Mouse (Mus musculus) frontal cortex, postnatal 25 days (tissue): ENCODE measurements around the gene Pcbp1.

Experiments used
- DNase-seq, 2 experiments: peaks; one replicate each; pipeline ENCODE4 v3.0.0; 2022; ENCODE audit warnings: low spot score in 2 of 2

The Pcbp1 gene

DNA sequence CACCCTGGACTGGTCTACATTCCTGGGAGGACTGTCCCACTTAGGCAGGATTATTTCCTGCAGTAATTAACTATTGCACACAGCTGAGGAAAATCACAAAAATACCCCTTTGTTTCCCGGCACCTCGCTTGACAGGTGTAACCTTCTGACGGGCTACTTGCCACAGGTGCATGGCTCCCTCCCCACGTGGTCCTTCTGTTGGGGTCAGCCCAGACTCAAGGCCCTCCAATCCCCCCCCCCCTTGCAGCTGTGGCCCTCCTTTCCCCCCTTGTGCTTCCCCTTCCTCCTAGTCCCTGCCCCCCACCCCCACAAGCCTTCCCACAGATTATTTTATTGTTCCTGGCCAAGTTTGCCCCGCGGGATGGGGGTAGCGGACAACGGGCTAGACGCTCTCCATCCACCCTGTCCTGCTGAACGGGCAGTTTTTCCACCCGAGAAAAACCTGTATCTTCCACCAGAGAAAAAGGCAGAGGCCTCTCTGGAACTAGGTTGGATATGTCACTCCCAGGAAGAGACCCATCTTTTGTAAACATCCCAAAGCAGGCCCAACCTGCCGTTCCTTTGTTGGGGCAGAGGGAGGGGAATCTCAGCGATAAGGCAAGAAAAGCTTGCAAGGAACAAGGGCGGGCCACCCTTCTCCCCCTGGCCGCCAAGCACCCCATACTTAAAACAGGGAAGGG lies 2.2 kb downstream of the Pcbp1 start:
- no peak for DNase-seq

DNA sequence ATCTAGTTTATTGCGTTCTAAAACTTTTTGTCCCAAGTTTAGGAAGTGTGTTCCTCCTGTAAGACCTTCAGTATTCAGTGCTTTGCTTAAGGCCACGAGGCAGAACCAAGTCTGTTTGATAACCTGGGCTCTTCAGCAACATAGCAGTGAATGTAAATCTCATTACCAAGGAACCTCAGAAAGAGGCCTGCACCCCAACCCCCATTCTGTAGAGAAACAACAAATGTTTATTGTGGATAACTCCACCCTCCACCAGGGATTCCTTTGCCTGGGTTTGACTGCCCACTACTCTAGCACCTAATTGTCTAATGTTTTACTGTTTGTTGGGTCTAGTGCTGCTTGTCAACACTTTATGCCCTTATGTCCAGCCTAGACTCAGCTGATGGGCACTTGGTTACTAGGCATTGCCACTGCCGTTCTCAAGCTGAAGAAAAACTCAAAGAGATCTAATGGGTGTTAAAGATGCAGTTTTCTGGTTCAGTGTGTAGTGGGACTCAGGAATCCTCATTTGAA lies 2.8 kb downstream of the Pcbp1 start:
- DNase-seq = no peak

DNA sequence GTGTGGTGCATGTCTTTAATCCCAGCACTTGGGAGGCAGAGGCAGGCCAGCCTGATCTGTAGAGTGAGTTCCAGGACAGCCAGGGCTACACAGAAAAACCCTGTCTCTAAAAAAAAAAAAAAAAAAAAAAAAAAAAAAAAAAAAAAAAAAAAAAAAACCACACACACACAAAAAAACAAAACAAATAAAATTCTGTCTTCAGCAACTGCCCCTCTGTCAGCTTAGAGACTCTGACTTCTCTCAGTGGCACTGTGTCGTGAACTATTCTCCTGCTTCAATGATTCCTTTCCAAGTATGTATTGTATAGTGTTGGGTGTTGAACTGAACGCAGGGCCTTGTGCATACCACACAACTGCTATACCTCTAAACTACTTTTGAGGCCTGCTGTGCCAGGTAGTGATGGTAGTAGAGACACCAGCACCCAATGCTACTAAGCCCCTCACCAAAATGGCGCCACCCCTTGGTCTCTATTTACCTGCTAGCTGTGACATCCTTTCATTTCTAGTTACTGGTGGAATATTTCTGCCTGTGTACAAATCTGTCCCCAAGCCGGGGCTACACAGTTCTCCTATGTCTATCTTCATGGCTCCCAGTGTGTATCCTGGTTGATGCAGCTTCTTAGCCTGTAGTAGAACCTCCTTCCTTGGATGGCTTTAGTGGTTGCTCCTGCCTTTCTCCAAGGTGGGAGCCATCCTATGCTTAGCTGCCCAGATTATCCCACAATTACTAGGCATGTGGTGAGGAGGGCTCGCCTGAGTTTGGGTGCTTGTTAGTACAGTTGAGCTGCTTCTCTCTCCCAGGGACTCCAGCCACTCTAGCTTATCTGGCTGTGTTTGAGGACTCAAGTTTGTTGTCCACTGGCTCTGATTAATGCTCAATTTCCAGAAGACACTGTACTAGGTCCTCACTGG lies 3.9 kb downstream of the Pcbp1 start:
- DNase-seq = no peak

DNA sequence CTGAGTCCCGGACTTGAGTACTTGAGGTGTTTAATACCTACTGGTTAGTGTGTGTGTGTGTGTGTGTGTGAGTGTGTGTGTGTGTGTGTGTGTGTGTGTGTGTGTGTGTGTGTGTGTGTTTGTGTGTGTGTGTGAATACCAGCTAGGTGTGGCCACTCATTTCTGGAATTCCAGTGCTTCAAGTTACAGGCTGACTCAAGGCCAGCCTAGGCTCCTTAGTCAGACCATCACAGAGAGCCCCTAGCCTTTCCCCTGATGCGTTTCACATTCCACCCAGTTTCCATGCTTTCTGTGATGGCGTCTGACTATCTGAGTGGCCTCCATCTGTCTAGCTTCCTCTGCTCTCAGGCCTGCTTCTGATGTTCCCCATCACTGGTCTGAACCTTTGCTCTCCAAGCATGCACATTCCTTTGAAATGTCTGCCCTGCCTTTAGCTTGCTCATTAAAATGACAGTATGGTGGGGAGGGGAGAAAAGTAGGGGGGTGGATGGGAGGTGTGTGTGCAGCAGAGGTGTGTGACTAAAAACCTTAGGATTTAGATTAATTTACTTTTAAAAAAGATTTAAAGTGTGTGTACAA lies 6.3 kb downstream of the Pcbp1 start:
- DNase-seq = no peak

DNA sequence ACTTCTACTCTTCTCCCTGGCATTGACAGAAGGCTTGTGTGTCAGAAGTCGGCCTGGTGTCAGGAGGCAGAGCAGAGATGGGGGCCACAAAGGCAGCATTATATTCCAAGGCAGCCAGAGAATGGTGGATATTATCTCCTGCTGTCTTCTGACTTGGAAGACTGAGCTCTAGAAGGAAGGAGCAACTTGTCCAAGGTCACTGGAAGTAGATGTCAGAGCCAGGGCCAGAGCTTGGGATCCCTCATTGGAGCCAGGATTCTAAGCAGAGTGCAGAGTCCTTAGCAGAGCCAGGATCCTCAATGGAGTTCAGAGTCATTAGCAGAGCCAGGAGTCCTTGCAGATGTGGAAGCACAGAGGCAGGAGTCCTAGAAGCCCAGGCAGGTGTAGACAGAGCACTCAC lies 10.1 kb downstream of the Pcbp1 start:
- DNase-seq = no peak

DNA sequence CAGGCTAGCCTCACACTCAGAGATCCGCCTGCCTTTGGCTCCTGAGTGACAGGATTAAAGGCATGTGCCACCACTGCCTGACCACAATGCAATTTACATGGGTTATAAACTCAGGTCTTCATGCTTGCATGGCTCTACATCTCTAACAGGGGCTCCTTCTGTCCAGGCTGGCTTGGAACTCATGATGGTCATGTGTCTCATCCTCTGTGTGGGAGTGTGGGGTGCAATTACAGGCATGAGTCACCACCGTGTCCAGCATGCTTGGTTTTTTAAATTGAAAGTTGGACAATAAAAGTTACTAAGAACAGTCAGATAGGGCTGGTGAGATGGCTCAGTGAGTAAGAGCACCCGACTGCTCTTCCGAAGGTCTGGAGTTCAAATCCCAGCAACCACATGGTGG lies 12.8 kb downstream of the Pcbp1 start:
- DNase-seq = no peak

DNA sequence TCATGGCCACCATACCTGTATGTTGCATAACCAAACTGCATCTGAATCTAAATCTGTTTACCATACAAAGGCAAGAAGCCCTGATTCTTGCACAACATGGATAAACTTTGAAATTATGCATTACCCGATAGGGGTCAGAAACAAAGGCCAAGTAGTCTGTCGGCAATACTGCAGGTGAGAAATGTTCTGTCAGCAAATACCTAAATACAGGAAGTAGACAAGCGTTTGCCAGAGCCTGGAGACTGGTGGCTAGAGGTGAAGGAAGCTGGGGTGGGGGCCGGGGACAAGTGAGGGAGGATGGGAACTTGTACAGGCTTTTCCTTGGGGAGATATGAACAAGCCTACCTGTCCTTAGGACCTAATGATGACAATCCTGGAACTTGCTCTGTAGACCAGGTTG lies 15.1 kb downstream of the Pcbp1 start:
- no peak for DNase-seq

DNA sequence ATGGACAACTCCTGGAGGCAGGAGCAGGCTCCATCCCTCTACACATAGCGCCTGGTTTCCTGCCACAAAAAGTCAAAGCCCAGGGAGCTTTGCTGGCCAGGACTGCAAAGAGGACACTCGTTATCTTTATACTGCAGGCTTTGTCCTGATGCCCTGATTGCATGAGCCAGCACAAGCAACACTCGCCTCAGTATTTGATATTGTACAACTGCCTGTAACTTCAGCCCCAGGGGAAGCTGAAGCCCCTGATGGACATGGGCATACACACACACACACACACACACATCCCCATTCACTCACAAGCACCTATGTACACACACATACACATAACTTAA lies 16.3 kb downstream of the Pcbp1 start:
- no peak for DNase-seq

DNA sequence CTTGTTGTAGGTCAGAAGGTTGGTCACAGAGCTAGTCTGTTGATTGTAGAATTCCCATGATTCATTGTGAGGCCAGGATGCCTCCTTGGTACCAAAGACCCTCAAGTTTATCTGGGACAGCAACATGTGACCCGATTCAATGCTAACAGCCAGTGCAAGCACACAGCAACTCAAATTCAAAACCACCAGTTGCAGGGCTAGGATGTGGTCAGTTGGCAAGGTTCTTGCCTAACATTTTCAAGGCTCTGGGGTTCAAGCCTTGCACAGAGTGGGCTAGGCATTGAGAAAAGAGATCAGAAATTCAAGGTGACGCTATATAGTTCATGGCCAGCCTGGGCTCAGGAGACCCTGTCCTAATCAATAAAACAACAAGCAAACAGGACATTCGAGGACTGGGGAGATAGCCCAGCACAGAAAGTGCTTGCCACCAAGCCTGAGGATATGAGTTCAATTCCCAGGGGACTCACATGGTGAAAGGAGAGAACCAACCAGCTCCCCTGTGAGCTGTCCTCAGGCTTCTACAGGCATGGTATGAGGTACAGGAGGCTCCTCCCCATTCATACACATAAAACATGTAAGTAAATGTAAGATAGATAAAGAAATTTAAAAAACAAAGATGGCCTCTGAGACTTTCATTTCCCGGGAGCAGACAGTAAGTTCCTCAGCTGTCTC lies 16.8 kb downstream of the Pcbp1 start:
- DNase-seq = no peak

DNA sequence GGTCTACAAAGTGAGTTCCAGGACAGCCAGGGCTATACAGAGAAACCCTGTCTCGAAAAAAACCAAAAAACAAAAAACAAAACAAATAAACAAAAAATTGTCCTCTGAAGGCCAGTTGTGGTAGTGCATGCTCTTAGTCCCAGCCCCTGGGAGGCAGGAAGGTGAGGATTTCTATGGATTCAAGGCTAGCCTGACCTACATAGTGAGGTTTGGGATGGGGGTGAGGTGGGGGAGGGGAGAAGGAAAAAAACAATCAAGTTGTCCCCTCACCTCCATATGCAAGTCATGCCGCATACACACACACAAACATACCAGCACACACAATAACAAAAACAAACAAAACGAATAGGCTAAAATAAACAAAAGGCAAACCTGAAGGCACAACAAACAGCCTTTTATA lies 17.4 kb downstream of the Pcbp1 start:
- no peak for DNase-seq

DNA sequence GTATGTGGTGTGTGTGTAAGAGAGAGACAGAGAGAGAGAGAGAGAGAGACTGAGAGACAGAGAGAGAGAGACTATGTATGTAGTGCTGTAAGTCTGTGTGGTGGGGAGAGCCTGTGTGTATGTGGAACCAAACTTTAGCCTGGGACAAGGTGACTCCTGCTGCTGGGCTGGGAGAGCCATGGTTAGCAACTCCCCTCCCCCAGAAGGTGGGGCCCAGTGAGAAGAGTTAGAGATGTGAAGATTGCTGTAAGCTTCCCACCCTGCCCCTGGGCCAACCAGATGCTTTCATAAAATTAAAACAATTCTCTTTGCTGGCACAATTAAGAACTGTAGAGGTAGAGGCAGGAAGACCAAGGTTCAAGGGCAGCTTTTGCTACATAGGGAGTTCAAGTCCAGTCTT lies 19.0 kb downstream of the Pcbp1 start:
- no peak for DNase-seq

DNA sequence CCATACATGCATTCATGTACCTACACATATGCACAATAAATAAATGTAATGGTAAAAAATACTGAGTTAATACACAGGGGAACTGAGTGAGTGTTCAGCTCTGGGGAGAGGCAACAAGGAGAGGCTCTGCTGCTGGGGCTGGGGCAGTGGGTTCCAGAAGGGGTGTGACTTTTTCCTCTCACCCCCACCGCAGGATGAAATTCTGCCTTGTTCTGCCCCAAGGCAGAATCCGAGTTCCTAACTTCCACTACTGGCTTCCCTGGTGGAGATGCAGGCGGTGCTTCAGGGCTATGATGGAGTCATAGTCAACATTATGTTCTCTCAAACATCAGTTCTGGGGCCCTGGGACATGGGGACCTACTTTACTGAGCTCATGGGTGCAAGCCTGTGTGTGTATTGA lies 19.8 kb downstream of the Pcbp1 start:
- DNase-seq = no peak

DNA sequence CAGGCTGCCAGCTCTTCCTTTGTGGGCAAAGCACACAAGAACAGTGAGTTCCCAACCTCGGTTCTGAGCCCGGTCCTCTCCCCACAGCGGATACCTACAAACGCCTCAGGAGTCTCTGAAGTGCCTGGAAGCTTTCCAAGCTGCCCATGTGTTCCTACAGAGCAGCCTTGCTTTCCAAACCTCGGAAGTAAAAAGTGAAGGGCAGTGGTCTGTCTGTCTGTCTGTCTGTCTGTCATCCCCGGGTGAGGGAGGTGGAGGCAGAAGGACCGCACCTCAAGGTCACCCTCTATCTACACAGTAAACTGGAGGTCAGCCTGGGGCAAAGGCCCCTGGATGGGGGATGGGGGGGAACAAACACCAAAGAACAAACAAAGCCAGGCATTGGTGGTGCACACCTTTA lies 20.4 kb downstream of the Pcbp1 start:
- no peak for DNase-seq

DNA sequence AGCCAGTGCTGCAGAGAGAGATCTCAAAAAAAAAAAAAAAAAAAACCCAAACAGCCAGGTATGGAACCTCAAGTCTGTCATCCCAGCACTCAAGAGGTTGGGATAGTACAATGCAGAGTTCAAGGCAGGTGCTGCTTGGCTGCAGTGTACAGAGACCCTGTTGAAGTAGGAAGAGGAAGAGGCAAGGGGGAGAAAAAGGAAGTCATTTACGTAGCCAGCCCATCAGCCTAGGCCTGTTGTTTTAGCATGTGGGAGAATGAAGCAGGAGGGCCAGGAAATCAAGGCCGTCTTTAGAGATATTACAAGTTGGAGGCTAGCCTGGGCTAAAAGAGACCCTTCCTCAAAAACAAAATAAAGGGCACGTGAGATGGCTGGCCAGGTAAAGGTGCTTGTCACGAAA lies 22.6 kb downstream of the Pcbp1 start:
- DNase-seq = no peak

DNA sequence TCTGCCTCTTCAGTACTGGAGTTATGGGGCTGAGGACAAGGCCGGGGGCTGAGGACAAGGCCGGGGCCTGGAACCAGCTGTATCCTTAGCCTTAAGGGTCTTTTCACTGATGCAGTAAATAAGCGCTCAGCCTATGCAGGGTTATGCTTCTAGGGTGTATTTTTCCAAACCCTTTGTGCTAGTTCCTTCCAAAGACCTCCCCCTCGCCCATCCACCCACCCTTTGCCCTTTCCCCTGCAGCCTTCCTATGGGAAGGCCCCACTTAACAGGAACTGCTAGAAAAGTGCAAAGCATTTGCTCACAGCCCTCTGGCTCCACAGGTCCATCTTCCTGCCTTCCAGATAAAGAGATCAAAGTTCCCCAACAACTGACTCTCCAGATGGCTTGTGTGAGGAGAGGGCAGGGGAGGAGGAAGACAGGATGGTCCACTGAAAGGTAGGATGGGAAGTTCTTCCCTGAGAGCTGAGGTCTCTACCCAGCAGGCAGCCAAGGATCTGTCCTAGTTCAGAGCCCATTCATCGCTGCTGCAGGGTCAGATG lies 26.5 kb downstream of the Pcbp1 start:
- DNase-seq = no peak

DNA sequence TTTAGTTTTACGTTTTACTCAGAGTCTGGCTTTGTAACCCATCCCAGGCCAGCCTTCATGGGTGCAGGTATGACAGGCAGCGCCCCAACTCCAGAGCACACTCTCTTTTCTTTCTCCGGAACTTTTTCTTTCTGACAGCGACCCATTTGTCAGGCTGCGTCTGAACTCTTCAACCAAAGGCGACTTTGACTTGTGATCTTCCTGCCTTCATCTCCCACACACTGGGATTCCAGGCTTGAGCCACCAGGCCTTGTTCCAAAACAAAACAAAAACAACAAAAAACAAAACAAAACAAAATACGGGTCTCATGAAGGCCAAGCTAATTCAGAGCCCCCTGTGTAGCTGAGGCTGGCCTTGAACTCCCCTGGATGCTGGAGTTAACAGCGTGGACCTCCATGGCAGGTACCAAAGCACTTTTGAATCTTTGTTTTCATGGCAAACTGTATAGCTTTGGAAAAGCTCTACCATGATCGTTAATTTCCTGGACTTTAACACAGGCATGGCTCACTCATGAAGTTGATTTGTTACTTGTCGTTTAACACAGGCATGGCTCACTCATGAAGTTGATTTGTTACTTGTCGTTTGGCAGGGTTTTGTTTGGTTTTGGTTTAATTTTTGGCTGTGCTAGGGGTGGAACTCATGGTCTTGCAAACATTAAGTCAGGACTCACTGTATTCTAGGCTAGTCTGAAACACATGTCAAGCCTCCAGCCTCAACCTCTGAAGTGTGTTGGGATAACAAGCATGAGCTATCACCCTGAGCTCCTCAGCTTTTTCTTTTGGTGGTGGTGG lies 28.0 kb downstream of the Pcbp1 start:
- no peak for DNase-seq

DNA sequence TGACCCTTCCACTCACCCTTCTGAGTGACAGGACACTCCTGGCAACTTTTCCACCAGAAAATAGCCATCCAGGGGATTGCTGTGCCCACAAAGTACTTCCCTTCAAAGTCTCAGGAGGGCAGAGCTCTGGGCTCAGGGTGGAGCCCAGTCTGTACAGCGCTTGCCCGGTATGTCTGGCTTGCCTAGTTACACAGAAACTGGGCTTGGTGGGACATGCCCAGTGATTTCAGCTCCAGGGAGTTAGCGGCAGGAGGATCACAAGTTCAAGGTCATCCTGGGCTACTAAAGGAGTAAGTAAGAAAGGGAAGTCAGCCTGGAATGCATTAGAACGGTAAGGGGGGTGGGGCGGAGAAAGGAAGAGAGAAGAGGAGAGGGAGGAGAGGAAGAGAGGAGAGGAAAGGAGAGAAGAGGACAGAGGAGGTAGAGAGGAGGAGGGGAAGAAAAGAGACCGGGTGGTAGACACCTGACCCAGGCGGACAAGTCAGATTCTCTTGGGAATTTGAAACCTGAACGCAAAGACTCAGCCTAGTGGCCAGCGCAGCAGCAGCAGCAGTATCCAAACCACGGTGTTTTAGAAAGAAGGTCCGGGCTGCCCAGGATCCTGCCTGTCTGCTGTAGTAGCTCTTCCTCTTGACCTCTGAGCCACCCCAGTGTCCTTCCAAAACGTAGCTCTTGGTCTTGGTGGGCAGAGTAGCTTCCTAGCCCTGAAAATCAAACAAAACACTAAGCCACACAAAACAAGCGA lies 28.9 kb downstream of the Pcbp1 start:
- no peak for DNase-seq

DNA sequence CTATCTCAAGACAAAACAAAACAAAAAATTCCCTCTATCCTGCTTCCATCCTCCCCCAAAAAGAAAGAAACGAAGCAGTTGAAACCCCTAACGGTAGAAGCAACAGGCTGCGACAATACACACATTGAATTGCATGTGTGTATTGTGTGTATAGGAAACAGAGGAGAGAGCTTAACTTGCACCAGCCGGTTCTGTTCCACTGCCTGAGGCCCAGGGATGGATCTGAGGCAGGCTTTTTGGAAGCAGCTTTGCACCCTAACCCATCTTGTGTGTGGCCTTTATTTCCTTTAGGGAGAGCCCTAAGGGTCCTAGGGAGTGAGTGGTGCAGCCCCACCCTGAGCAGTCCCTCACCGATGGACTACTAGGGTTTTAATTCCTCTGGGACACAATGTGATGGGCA lies 29.5 kb downstream of the Pcbp1 start:
- DNase-seq = no peak

DNA sequence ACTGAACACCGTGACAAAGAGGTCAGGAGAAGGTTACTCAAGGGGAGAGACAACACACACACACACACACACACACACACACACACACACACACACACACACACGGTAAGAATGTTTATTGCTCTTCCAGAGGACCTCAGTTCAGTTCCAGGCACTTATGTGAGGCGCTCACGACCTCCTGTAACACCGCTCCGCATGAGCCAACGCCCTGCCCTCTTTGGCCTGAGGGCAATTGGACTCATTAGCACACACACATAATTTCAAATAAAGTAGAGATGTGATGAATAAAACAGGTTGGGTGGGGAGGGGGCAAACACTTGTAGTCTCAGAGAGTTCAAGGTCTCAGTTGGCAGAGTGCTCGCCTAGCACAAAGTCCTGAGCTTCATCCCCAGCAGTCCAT lies 30.0 kb downstream of the Pcbp1 start:
- no peak for DNase-seq

DNA sequence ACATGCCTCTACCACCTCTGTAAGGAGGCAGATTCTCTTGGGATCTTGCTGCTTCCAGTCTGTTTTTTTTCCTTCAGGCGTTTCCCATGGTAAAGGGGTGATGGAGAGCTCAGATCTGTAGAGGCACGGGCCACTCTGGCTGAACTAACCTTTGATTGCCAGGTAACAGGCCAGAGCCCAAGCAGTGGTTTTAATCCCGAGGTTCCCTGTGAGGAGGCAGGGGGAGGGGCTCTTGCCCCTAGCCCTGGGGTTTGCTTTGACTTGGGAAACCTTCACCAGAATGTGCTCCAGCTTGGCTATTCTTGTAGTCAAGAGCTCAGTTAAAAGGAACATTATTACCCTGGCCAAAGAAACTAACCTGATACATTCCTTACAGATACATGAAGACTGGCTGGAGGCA lies 30.5 kb downstream of the Pcbp1 start:
- no peak for DNase-seq

DNA sequence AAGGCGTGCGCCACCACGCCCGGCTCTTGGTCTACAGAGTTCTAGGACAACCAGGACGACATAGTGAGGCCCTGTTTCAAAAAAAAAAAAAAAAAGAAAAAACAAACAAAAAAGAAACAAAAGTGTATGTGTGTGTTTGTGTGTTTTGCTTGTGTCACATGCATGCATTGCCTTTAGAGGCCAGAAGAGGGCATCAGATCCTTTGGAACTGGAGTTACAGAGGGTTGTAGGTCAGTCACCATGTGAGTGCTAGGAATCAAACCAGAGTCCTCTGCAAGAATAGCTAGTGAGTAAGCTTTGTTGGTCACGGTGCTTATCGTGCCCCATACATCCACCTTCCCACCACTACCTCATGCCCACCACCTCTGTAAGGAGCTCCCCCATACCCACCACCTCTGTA lies 31.4 kb downstream of the Pcbp1 start:
- no peak for DNase-seq
